Mouse (Mus musculus) kidney, embryonic 15.5 days (tissue): ENCODE results near the gene Il10rb. TPM values are rescaled to one million over a fixed set of nuclear protein-coding genes. Genes with fewer than 3 reads are reported as not detected.
A peak's percentile ranks its signal among the peaks of the same experiment; 100 is the strongest.

Experiments used
- ATAC-seq: fragments of 200-750 bp; cut with Nextera tagmentation; replicated peaks from 2 replicates; pipeline ENCODE4 v1.8.0; 2017; ENCODE audit warnings: moderate TSS enrichment; ENCODE audit not compliant: low FRiP score
- H3K27ac ChIP-seq: fragments of 300-500 bp; sonication (generic); 2 replicates; pipeline ENCODE4 v1.5.1; 2015; ENCODE audit warnings: mild to moderate bottlenecking, inconsistent platforms
- H3K27me3 ChIP-seq: fragments of 300-500 bp; sonication (generic); 2 replicates; pipeline ENCODE4 v1.6.1; 2015; ENCODE audit warnings: inconsistent platforms
- H3K36me3 ChIP-seq: fragments of 300-500 bp; sonication (generic); 2 replicates; pipeline ENCODE4 v1.6.1; 2015; ENCODE audit warnings: inconsistent platforms
- H3K4me1 ChIP-seq: fragments of 300-500 bp; sonication (generic); 2 replicates; pipeline ENCODE4 v1.6.1; 2015; ENCODE audit warnings: inconsistent platforms
- H3K4me2 ChIP-seq: fragments of 300-500 bp; sonication (generic); 2 replicates; pipeline ENCODE4 v1.6.1; 2015; ENCODE audit warnings: moderate library complexity, mild to moderate bottlenecking, inconsistent platforms
- H3K4me3 ChIP-seq: fragments of 300-500 bp; sonication (generic); replicated peaks from 2 replicates; pipeline ENCODE4 v1.5.1; 2015; ENCODE audit warnings: mild to moderate bottlenecking, inconsistent platforms
- H3K9ac ChIP-seq: fragments of 300-500 bp; sonication (generic); 2 replicates; pipeline ENCODE4 v1.6.1; 2015; ENCODE audit warnings: mild to moderate bottlenecking, inconsistent platforms
- H3K9me3 ChIP-seq: fragments of 300-500 bp; sonication (generic); replicated peaks from 2 replicates; pipeline ENCODE4 v1.6.1; 2016; ENCODE audit warnings: inconsistent platforms
- WGBS: fragments of 180-500 bp; shearing (Covaris S2); methylation state at CpG from one replicate; pipeline ENCODE4 v1.1.7; 2015; ENCODE audit warnings: mixed read lengths; 5-methylcytosine and 5-hydroxymethylcytosine counted together
- polyA plus RNA-seq: library from polyadenylated mRNA; unstranded; fragments of >200 nt; fragmentation: Nextera tagmentation; extraction: Ambion mirVana; gene quantifications from 2 replicates; pipeline ENCODE4 v1.2.1, GENCODE M21; 2015

The Il10rb gene
- polyA plus RNA-seq, 1 experiment from 2014 or later: 31.0 TPM

- no peaks in the 10 kb centered on the region for H3K9me3 ChIP-seq
- H3K36me3 ChIP-seq: peaks cover 8% of the 10 kb centered on the region; the same call in 1 of the 2 replicates
- H3K9ac ChIP-seq: peak within 1 kb of the TSS; percentile 96
- H3K4me2 ChIP-seq: peak within 1 kb of the TSS; percentile 70
- under 1% methylated on average over 62 of the region's 62 CpGs for WGBS
- no peaks in the 10 kb centered on the region for H3K27me3 ChIP-seq
- peak; percentile 96 for ATAC-seq
- H3K4me3 ChIP-seq: peak within 1 kb of the TSS; percentile 93
- H3K4me1 ChIP-seq: peaks cover 16% of the 10 kb centered on the region
- peak within 1 kb of the TSS; percentile 97 for H3K27ac ChIP-seq
Measured at GRCm38 (mm10) chr16:91372577-91373472, 33.1 kb upstream of the Il10rb start, which contains the start of gene Ifnar2. TSS of gene Ifnar2 (plus strand) at chr16:91372783.

GRCm38 (mm10) chr16:91373473-91374252, 32.3 kb upstream of the Il10rb start:
- peak overlapping the region; percentile 96 for H3K9ac ChIP-seq
- peaks cover 8% of the 10 kb centered on the region; the same call in 1 of the 2 replicates for H3K36me3 ChIP-seq
- H3K4me1 ChIP-seq: peaks cover 25% of the 10 kb centered on the region
- WGBS: 30% methylated on average over 13 of the region's 13 CpGs
- H3K27me3 ChIP-seq: no peaks in the 10 kb centered on the region
- peak; percentile 2; the same call in 1 of the 2 replicates for ATAC-seq
- H3K4me3 ChIP-seq: peak overlapping the region; percentile 93
- peak overlapping the region; percentile 97 for H3K27ac ChIP-seq
- no peaks in the 10 kb centered on the region for H3K9me3 ChIP-seq
- peak overlapping the region; percentile 70 for H3K4me2 ChIP-seq

GRCm38 (mm10) chr16:91374253-91374634, 31.7 kb upstream of the Il10rb start:
- Histone ChIP-seq H3K27ac (no peak overlapping the region), H3K4me1 (peaks cover 31% of the 10 kb centered on the region), H3K4me3 (peak overlapping the region; percentile 93), H3K27me3 (no peaks in the 10 kb centered on the region), H3K9me3 (no peaks in the 10 kb centered on the region), H3K9ac (0 out of 2 replicates have a peak overlapping the region, but pooled peaks have one; percentile 96), H3K36me3 (peaks cover 8% of the 10 kb centered on the region; the same call in 1 of the 2 replicates), H3K4me2 (peak overlapping the region; percentile 70)
- WGBS: 75% methylated on average over 3 of the region's 3 CpGs
- ATAC-seq: no peak

- peaks cover 8% of the 10 kb centered on the region; the same call in 1 of the 2 replicates for H3K36me3 ChIP-seq
- H3K4me2 ChIP-seq: no peak overlapping the region
- no peak overlapping the region for H3K4me3 ChIP-seq
- H3K9me3 ChIP-seq: no peaks in the 10 kb centered on the region
- ATAC-seq: no peak
- H3K9ac ChIP-seq: no peak overlapping the region
- H3K27ac ChIP-seq: no peak overlapping the region
- 96% methylated on average over 10 of the region's 10 CpGs for WGBS
- H3K4me1 ChIP-seq: peaks cover 41% of the 10 kb centered on the region
- H3K27me3 ChIP-seq: no peaks in the 10 kb centered on the region
Measured at GRCm38 (mm10) chr16:91376701-91377100, 29.3 kb upstream of the Il10rb start.

- H3K4me2 ChIP-seq: peak overlapping the region; percentile 42
- WGBS: 24% methylated on average over 17 of the region's 17 CpGs
Measured at GRCm38 (mm10) chr16:91378431-91378986, 27.5 kb upstream of the Il10rb start.

GRCm38 (mm10) chr16:91378991-91379390, 27.0 kb upstream of the Il10rb start:
- ATAC-seq: peak; percentile 63
- 0 out of 2 replicates have a peak overlapping the region, but pooled peaks have one; percentile 11 for H3K4me3 ChIP-seq
- peaks cover 31% of the 10 kb centered on the region for H3K4me1 ChIP-seq
- H3K36me3 ChIP-seq: peaks cover 18% of the 10 kb centered on the region
- H3K9ac ChIP-seq: no peak overlapping the region
- peak overlapping the region; percentile 42 for H3K4me2 ChIP-seq
- H3K27ac ChIP-seq: peak overlapping the region; percentile 71
- H3K27me3 ChIP-seq: no peaks in the 10 kb centered on the region
- 26% methylated on average over 9 of the region's 9 CpGs for WGBS
- no peaks in the 10 kb centered on the region for H3K9me3 ChIP-seq

More at GRCm38 (mm10) chr16:91378431-91378986, 27.5 kb upstream of the Il10rb start:
- H3K9ac ChIP-seq: no peak overlapping the region
- ATAC-seq: no peak
- peaks cover 13% of the 10 kb centered on the region for H3K36me3 ChIP-seq
- peaks cover 36% of the 10 kb centered on the region for H3K4me1 ChIP-seq
- H3K9me3 ChIP-seq: no peaks in the 10 kb centered on the region
- peak overlapping the region; percentile 71 for H3K27ac ChIP-seq
- no peaks in the 10 kb centered on the region for H3K27me3 ChIP-seq
- 0 out of 2 replicates have a peak overlapping the region, but pooled peaks have one; percentile 11 for H3K4me3 ChIP-seq

- H3K27me3 ChIP-seq: no peaks in the 10 kb centered on the region
- ATAC-seq: peak; percentile 26; the same call in 1 of the 2 replicates
- H3K4me2 ChIP-seq: peak overlapping the region; percentile 42; the same call in 1 of the 2 replicates
- H3K36me3 ChIP-seq: peaks cover 22% of the 10 kb centered on the region
- H3K9ac ChIP-seq: no peak overlapping the region
- 48% methylated on average over 3 of the region's 3 CpGs for WGBS
- no peak overlapping the region for H3K4me3 ChIP-seq
- peaks cover 29% of the 10 kb centered on the region for H3K4me1 ChIP-seq
- H3K27ac ChIP-seq: peak overlapping the region; percentile 71
- no peaks in the 10 kb centered on the region for H3K9me3 ChIP-seq
Measured at GRCm38 (mm10) chr16:91379412-91379811, 26.6 kb upstream of the Il10rb start.

- Histone ChIP-seq H3K4me2 (no peak overlapping the region), H3K4me1 (peaks cover 29% of the 10 kb centered on the region), H3K9ac (no peak overlapping the region), H3K36me3 (peaks cover 26% of the 10 kb centered on the region), H3K27me3 (no peaks in the 10 kb centered on the region), H3K9me3 (no peaks in the 10 kb centered on the region), H3K27ac (peak overlapping the region; percentile 45; the same call in 1 of the 2 replicates), H3K4me3 (no peak overlapping the region)
- whole genome bisulfite sequencing: 76% methylated on average over 5 of the region's 5 CpGs
- ATAC-seq: no peak
Measured at GRCm38 (mm10) chr16:91380151-91380550, 25.8 kb upstream of the Il10rb start.

GRCm38 (mm10) chr16:91381606-91382005, 24.4 kb upstream of the Il10rb start:
- whole genome bisulfite sequencing: 84% methylated on average over 4 of the region's 4 CpGs
- no peak for ATAC-seq
- Histone ChIP-seq H3K9ac (no peak overlapping the region), H3K4me3 (no peak overlapping the region), H3K27me3 (no peaks in the 10 kb centered on the region), H3K36me3 (peaks cover 27% of the 10 kb centered on the region), H3K27ac (no peak overlapping the region), H3K9me3 (no peaks in the 10 kb centered on the region), H3K4me1 (peaks cover 38% of the 10 kb centered on the region), H3K4me2 (no peak overlapping the region)

- 91% methylated on average over 9 of the region's 9 CpGs for WGBS
- Histone ChIP-seq H3K27me3 (no peaks in the 10 kb centered on the region), H3K4me1 (peaks cover 38% of the 10 kb centered on the region)
Measured at GRCm38 (mm10) chr16:91382261-91382790, 23.6 kb upstream of the Il10rb start.

GRCm38 (mm10) chr16:91384221-91384620, 21.7 kb upstream of the Il10rb start:
- Histone ChIP-seq H3K27ac (0 out of 2 replicates have a peak overlapping the region, but pooled peaks have one; percentile 0), H3K27me3 (no peaks in the 10 kb centered on the region), H3K4me3 (no peak overlapping the region), H3K4me2 (no peak overlapping the region), H3K9ac (no peak overlapping the region), H3K36me3 (peaks cover 45% of the 10 kb centered on the region), H3K9me3 (no peaks in the 10 kb centered on the region), H3K4me1 (peaks cover 23% of the 10 kb centered on the region)
- no peak for ATAC-seq
- WGBS: 65% methylated on average over 4 of the region's 4 CpGs

More at GRCm38 (mm10) chr16:91382261-91382790, 23.6 kb upstream of the Il10rb start:
- Histone ChIP-seq H3K4me2 (no peak overlapping the region), H3K4me3 (no peak overlapping the region), H3K9me3 (no peaks in the 10 kb centered on the region), H3K36me3 (peaks cover 31% of the 10 kb centered on the region), H3K9ac (no peak overlapping the region), H3K27ac (no peak overlapping the region)
- no peak for ATAC-seq
